25 mouse cellular contexts compared by ENCODE assay signal in the genomic region with DNA sequence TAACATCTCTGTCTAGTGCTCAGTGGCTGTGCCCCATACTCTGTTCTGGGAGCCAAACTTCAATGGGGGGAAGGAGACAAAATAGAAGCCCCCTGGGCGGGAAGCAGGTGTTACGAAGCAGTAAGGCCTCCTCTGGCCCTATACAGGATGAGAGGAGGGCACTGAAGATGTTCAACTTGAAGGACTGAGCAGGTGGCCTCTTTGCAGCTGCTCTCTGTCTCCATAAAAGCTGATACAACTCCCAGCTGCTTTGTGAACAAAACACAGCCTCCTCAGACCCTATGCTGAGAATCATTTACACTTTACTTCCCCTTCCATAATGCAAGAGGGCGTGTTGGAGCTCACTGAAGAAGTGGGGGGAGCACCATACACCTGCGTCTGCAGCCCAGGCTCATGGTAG. TPM values are rescaled to one million over a fixed set of nuclear protein-coding genes. Genes with fewer than 3 reads are reported as not detected.
A peak's percentile ranks its signal among the peaks of the same experiment; 100 is the strongest.
DNase-seq lines count a peak whose midpoint lies in the region; ATAC-seq lines count a peak whose summit lies in the region.
"Had no signal": no experiment of that assay in that cellular context is flagged by ENCODE, and none has a peak within 500 bp of the region (broad histone marks: within the 10 kb centered on the region; RNA-seq: fewer than 3 reads in every experiment).

No protein-coding gene starts in this region.

- DNase-seq in limb, embryonic 10.5 days (ENCODE audit: low spot score), result no peak
- DNase-seq in thymus, adult 18-20 months, result peak; percentile 66 to 83
- peak; percentile 82 for DNase-seq in thymus, postnatal 14 days
- no peak for DNase-seq in layer of hippocampus, adult 18-20 months (ENCODE audit: low spot score in 2 of 2)
- DNase-seq in kidney, postnatal 4 days, result no peak
- DNase-seq: adrenal gland, adult 8-10 months; adrenal gland, postnatal 36 days; cerebellum, adult 2 months; cerebellum, postnatal 10 days; embryo, embryonic 11 days; gastrocnemius, postnatal 14 days; heart, postnatal 14 days had no signal

- WGBS in limb, embryonic 13.5 days, result 52% methylated on average over 4 of the region's 4 CpGs
- WGBS in limb, embryonic 10.5 days, result 73% methylated on average over 4 of the region's 4 CpGs

- H3K27me3 ChIP-seq in limb, embryonic 13.5 days, result peaks cover 4% of the 10 kb centered on the region; the same call in 1 of the 2 replicates
- no peaks in the 10 kb centered on the region for H3K27me3 ChIP-seq in limb, embryonic 10.5 days (ENCODE audit: low read depth, poor library complexity, severe bottlenecking)
- H3K27me3 ChIP-seq: embryonic facial prominence, embryonic 15.5 days; forebrain, embryonic 12.5 days had no signal

- no peak overlapping the region for H3K9ac ChIP-seq in limb, embryonic 13.5 days
- H3K9ac ChIP-seq: embryonic facial prominence, embryonic 15.5 days; forebrain, embryonic 12.5 days; heart, embryonic 13.5 days; hindbrain, embryonic 14.5 days had no signal

- no peaks in the 10 kb centered on the region for H3K36me3 ChIP-seq in limb, embryonic 13.5 days
- no peaks in the 10 kb centered on the region for H3K36me3 ChIP-seq in limb, embryonic 10.5 days
- H3K36me3 ChIP-seq: embryonic facial prominence, embryonic 15.5 days; forebrain, embryonic 12.5 days; G1E; heart, embryonic 13.5 days; hindbrain, embryonic 10.5 days had no signal

- H3K4me3 ChIP-seq in limb, embryonic 13.5 days, result no peak overlapping the region
- no peak overlapping the region for H3K4me3 ChIP-seq in limb, embryonic 10.5 days
- H3K4me3 ChIP-seq: embryonic facial prominence, embryonic 15.5 days; forebrain, embryonic 12.5 days; heart, embryonic 13.5 days; hindbrain, embryonic 10.5 days had no signal

- H3K27ac ChIP-seq in limb, embryonic 13.5 days, result no peak overlapping the region
- no peak overlapping the region for H3K27ac ChIP-seq in limb, embryonic 10.5 days
- H3K27ac ChIP-seq: embryonic facial prominence, embryonic 15.5 days; forebrain, embryonic 12.5 days; heart, embryonic 13.5 days; hindbrain, embryonic 10.5 days; hindbrain, embryonic 14.5 days had no signal

- H3K4me1 ChIP-seq in limb, embryonic 13.5 days, result no peaks in the 10 kb centered on the region
- H3K4me1 ChIP-seq in limb, embryonic 10.5 days, result no peaks in the 10 kb centered on the region
- H3K4me1 ChIP-seq: embryonic facial prominence, embryonic 15.5 days; forebrain, embryonic 12.5 days; heart, embryonic 13.5 days had no signal

- ATAC-seq in limb, embryonic 13.5 days (ENCODE audit: low FRiP score, low read depth), result peak; percentile 55; the same call in 1 of the 2 replicates
- ATAC-seq in erythroblast, adult 5-6 weeks (replicated peaks; ENCODE audit: low FRiP score, poor library complexity, severe bottlenecking), result no peak
- ATAC-seq: forebrain, embryonic 16.5 days had no signal

- H3K4me2 ChIP-seq in limb, embryonic 13.5 days (replicated peaks), result no peak overlapping the region
- H3K4me2 ChIP-seq: embryonic facial prominence, embryonic 15.5 days; forebrain, embryonic 12.5 days; heart, embryonic 13.5 days; hindbrain, embryonic 14.5 days had no signal

- H3K9me3 ChIP-seq in limb, embryonic 13.5 days, result no peaks in the 10 kb centered on the region
- no peaks in the 10 kb centered on the region for H3K9me3 ChIP-seq in limb, embryonic 10.5 days (replicated peaks)
- H3K9me3 ChIP-seq: embryonic facial prominence, embryonic 15.5 days; forebrain, embryonic 12.5 days; G1E; heart, embryonic 13.5 days; hindbrain, embryonic 10.5 days had no signal

RNA-seq across cellular contexts. Expression of a gene that starts 11.6 kb away (rescaled TPM):
- 0.06 and 0.14 TPM in 2 replicates for polyA plus RNA-seq in limb, embryonic 13.5 days (2015; fragmentation: Nextera tagmentation; extraction: Ambion mirVana)
- polyA plus RNA-seq in limb, embryonic 10.5 days (2016; fragmentation: Nextera tagmentation; extraction: Ambion mirVana), result not detected in 2 replicates
- total RNA-seq in erythroblast, adult 5-6 weeks (2015; ENCODE audit: low replicate concordance), result not detected in 2 replicates
- total RNA-seq in erythroblast, adult 5-6 weeks (2017; ENCODE audit: low replicate concordance), result not detected in 2 replicates
- total RNA-seq in layer of hippocampus, adult 18-20 months (2021), result under 1 TPM; 0.74 to 0.87 TPM
- total RNA-seq: granulocyte monocyte progenitor cell, adult 5-6 weeks had no signal
- polyA plus RNA-seq: G1E had no signal

RNA-seq across cellular contexts. Expression of a gene that starts 14.1 kb away (rescaled TPM):
- 0.98 and 1.0 TPM in 2 replicates for polyA plus RNA-seq in limb, embryonic 13.5 days (2015; fragmentation: Nextera tagmentation; extraction: Ambion mirVana)
- 0.15 TPM in 1 of 2 replicates, not detected in the other for polyA plus RNA-seq in limb, embryonic 10.5 days (2016; fragmentation: Nextera tagmentation; extraction: Ambion mirVana)
- not detected in 2 replicates for total RNA-seq in erythroblast, adult 5-6 weeks (2015; ENCODE audit: low replicate concordance)
- not detected in 2 replicates for total RNA-seq in erythroblast, adult 5-6 weeks (2017; ENCODE audit: low replicate concordance)
- 1 to 10 TPM; 2.0 to 2.6 TPM for total RNA-seq in layer of hippocampus, adult 18-20 months (2021)
- total RNA-seq: G1E; granulocyte monocyte progenitor cell, adult 5-6 weeks had no signal
- polyA plus RNA-seq: G1E had no signal

RNA-seq across cellular contexts. Expression of a gene that starts 24.4 kb away (rescaled TPM):
- 2.5 and 3.1 TPM in 2 replicates for polyA plus RNA-seq in limb, embryonic 13.5 days (2015; fragmentation: Nextera tagmentation; extraction: Ambion mirVana)
- 0.15 and 0.54 TPM in 2 replicates for polyA plus RNA-seq in limb, embryonic 10.5 days (2016; fragmentation: Nextera tagmentation; extraction: Ambion mirVana)
- not detected in 2 replicates for total RNA-seq in erythroblast, adult 5-6 weeks (2015; ENCODE audit: low replicate concordance)
- not detected in 2 replicates for total RNA-seq in erythroblast, adult 5-6 weeks (2017; ENCODE audit: low replicate concordance)
- total RNA-seq in layer of hippocampus, adult 18-20 months (2021), result under 1 TPM; 0.57 to 0.76 TPM
- total RNA-seq: granulocyte monocyte progenitor cell, adult 5-6 weeks had no signal
- polyA plus RNA-seq: G1E had no signal

RNA-seq across cellular contexts. Expression of a gene that starts 26.4 kb away (rescaled TPM):
- polyA plus RNA-seq in limb, embryonic 13.5 days (2015; fragmentation: Nextera tagmentation; extraction: Ambion mirVana), result 8.4 and 8.9 TPM in 2 replicates
- 5.1 and 6.6 TPM in 2 replicates for polyA plus RNA-seq in limb, embryonic 10.5 days (2016; fragmentation: Nextera tagmentation; extraction: Ambion mirVana)
- total RNA-seq in erythroblast, adult 5-6 weeks (2015; ENCODE audit: low replicate concordance), result 1.9 and 6.5 TPM in 2 replicates
- total RNA-seq in erythroblast, adult 5-6 weeks (2017; ENCODE audit: low replicate concordance), result 1.7 TPM in 1 of 2 replicates, not detected in the other
- total RNA-seq in layer of hippocampus, adult 18-20 months (2021), result 10 to 100 TPM; 41.9 to 45.3 TPM
- polyA plus RNA-seq: G1E had no signal

RNA-seq across cellular contexts. Expression of a gene that starts 44.8 kb away (rescaled TPM):
- polyA plus RNA-seq in limb, embryonic 13.5 days (2015; fragmentation: Nextera tagmentation; extraction: Ambion mirVana), result 2.3 and 2.4 TPM in 2 replicates
- not detected in 2 replicates for polyA plus RNA-seq in limb, embryonic 10.5 days (2016; fragmentation: Nextera tagmentation; extraction: Ambion mirVana)
- not detected in 2 replicates for total RNA-seq in erythroblast, adult 5-6 weeks (2015; ENCODE audit: low replicate concordance)
- not detected in 2 replicates for total RNA-seq in erythroblast, adult 5-6 weeks (2017; ENCODE audit: low replicate concordance)
- total RNA-seq in layer of hippocampus, adult 18-20 months (2021), result not detected
- total RNA-seq: adrenal gland, adult 8-10 months; adrenal gland, postnatal 36 days; granulocyte monocyte progenitor cell, adult 5-6 weeks; heart, adult 8-10 months; heart, postnatal 14 days had no signal
- polyA plus RNA-seq: cerebellum, adult 2 months; embryonic facial prominence, embryonic 11.5 days; frontal cortex, adult 2 months; G1E; heart, embryonic 13.5 days; hindbrain, embryonic 10.5 days; hindbrain, embryonic 14.5 days had no signal

Comparison
In these comparisons a context has a peak if more than half of its experiments do, and no peak if none do; other contexts are left out.
1. DNase-seq: peak in thymus, adult 18-20 months (2 of 2) and thymus, postnatal 14 days (single experiment); none in limb, embryonic 10.5 days (single experiment), layer of hippocampus, adult 18-20 months (0 of 2) and kidney, postnatal 4 days (0 of 2).